Comparison of ENCODE assay signal across 38 mouse cellular contexts in genomic region chr5:68086535-68087098, GRCm38 (mm10). TPM values are rescaled to one million over a fixed set of nuclear protein-coding genes. Genes with fewer than 3 reads are reported as not detected.
DNase-seq lines count a peak whose midpoint lies in the region; ATAC-seq lines count a peak whose summit lies in the region.
"Had no signal": no experiment of that assay in that cellular context is flagged by ENCODE, and none has a peak within 500 bp of the region (broad histone marks: within the 10 kb centered on the region; RNA-seq: fewer than 3 reads in every experiment).

No protein-coding gene starts in this region.

- peak; percentile 5 for DNase-seq in heart, postnatal 10 days
- DNase-seq in heart, postnatal 14 days = no peak
- peak; percentile 6 for DNase-seq in right cerebral cortex, adult 18-20 months
- DNase-seq in right cerebral cortex, postnatal 10 days (ENCODE audit: low spot score in 2 of 2) = no peak
- no peak for DNase-seq in cerebellum, adult 11-12 months
- no peak for DNase-seq in adrenal gland, adult 2 months
- DNase-seq: adrenal gland, postnatal 36 days; cerebellum, adult 11 months; cerebellum, postnatal 10 days; forebrain, postnatal 0 days; gastrocnemius, postnatal 36 days; kidney, adult 8-10 months; kidney, postnatal 14 days; lung, postnatal 36 days; right cerebral cortex, postnatal 25 days; spleen, adult 18-20 months; thymus, postnatal 14 days had no signal

- intact Hi-C loops in heart, postnatal 10 days (cut with DNase I) = no loop called here
- intact Hi-C loops in heart, postnatal 14 days (cut with DNase I) = no loop called here

- ATAC-seq in megakaryocyte, adult 5-6 weeks (ENCODE audit: poor library complexity, severe bottlenecking) = peak; percentile 59; the same call in 1 of the 2 replicates
- ATAC-seq: CD4-positive, CD25-positive, alpha-beta regulatory T cell, adult 4 months; forebrain, postnatal 0 days; midbrain, embryonic 13.5 days had no signal

RNA-seq across cellular contexts. Expression of gene Grxcr1, which starts 55.0 kb away (rescaled TPM):
- total RNA-seq in heart, postnatal 10 days (2021) = not detected
- total RNA-seq in heart, postnatal 14 days (2021) = not detected
- not detected in 2 replicates for total RNA-seq in megakaryocyte, adult 5-6 weeks (2015)
- not detected in 2 replicates for total RNA-seq in megakaryocyte, adult 5-6 weeks (2017)
- total RNA-seq in adrenal gland, adult 2 months (2021) = not detected
- polyA plus RNA-seq in adrenal gland, adult 2 months (2012; rRNA removed) = not detected in 2 replicates
- total RNA-seq: adrenal gland, postnatal 36 days; forebrain, postnatal 0 days; gastrocnemius, postnatal 36 days; heart, adult 8-10 months; heart, postnatal 25 days; layer of hippocampus, postnatal 14 days; left cerebral cortex, adult 2 months; left cerebral cortex, postnatal 25 days; megakaryocyte-erythroid progenitor cell, adult 5-6 weeks had no signal
- polyA plus RNA-seq: CD4-positive, CD25-positive, alpha-beta regulatory T cell, adult 4 months; cortical plate, adult 2 months; erythroblast, embryonic 14.5 days; forebrain, embryonic 11.5 days; forebrain, postnatal 0 days; heart, embryonic 13.5 days; intestine, embryonic 14.5 days; limb, embryonic 13.5 days; liver, embryonic 11.5 days; liver, embryonic 16.5 days; lung, embryonic 15.5 days; midbrain, embryonic 13.5 days; neural tube, embryonic 13.5 days; stomach, embryonic 16.5 days; urinary bladder, adult 2 months had no signal

Comparison
In these comparisons a context has a peak if more than half of its experiments do, and no peak if none do; other contexts are left out.
1. DNase-seq: peak in heart, postnatal 10 days (2 of 2) and right cerebral cortex, adult 18-20 months (single experiment); none in heart, postnatal 14 days (0 of 2), right cerebral cortex, postnatal 10 days (0 of 2), cerebellum, adult 11-12 months (single experiment) and adrenal gland, adult 2 months (single experiment).